Mouse (Mus musculus) neural tube, embryonic 13.5 days (tissue): ENCODE results near the gene Brf1. TPM values are rescaled to one million over a fixed set of nuclear protein-coding genes. Genes with fewer than 3 reads are reported as not detected.

ENCODE experiments used
- ATAC-seq: fragments of 200-750 bp; cut with Nextera tagmentation; 2 replicates; pipeline ENCODE4 v1.8.0; 2017; ENCODE audit warnings: low read depth, mild to moderate bottlenecking, moderate TSS enrichment, moderate library complexity
- H3K27ac ChIP-seq: fragments of 300-500 bp; sonication (generic); replicated peaks from 2 replicates; pipeline ENCODE4 v1.5.1; 2015; ENCODE audit warnings: moderate library complexity, mild to moderate bottlenecking, inconsistent platforms
- H3K27me3 ChIP-seq: fragments of 300-500 bp; sonication (generic); 2 replicates; pipeline ENCODE4 v1.6.1; 2015; ENCODE audit warnings: mild to moderate bottlenecking, inconsistent platforms
- H3K36me3 ChIP-seq: fragments of 300-500 bp; sonication (generic); 2 replicates; pipeline ENCODE4 v1.6.1; 2015; ENCODE audit warnings: mild to moderate bottlenecking, inconsistent platforms
- H3K4me1 ChIP-seq: fragments of 300-500 bp; sonication (generic); replicated peaks from 2 replicates; pipeline ENCODE4 v1.6.1; 2015; ENCODE audit warnings: inconsistent platforms
- H3K4me2 ChIP-seq: fragments of 300-500 bp; sonication (generic); 2 replicates; pipeline ENCODE4 v1.6.1; 2015; ENCODE audit warnings: inconsistent platforms, mild to moderate bottlenecking, moderate library complexity
- H3K4me3 ChIP-seq: fragments of 300-500 bp; sonication (generic); 2 replicates; pipeline ENCODE4 v1.5.1; 2015; ENCODE audit warnings: mild to moderate bottlenecking, inconsistent platforms
- H3K9ac ChIP-seq: fragments of 300-500 bp; sonication (generic); 2 replicates; pipeline ENCODE4 v1.6.1; 2015; ENCODE audit warnings: moderate library complexity, mild to moderate bottlenecking, inconsistent platforms
- H3K9me3 ChIP-seq: fragments of 300-500 bp; sonication (generic); 2 replicates; pipeline ENCODE4 v1.6.1; 2016; ENCODE audit warnings: inconsistent platforms
- WGBS: fragments of 180-500 bp; shearing (Covaris S2); methylation state at CpG from one replicate; pipeline ENCODE4 v1.1.7; 2015; 5-methylcytosine and 5-hydroxymethylcytosine counted together
- polyA plus RNA-seq: library from polyadenylated mRNA; unstranded; fragments of >200 nt; fragmentation: Nextera tagmentation; extraction: Ambion mirVana; gene quantifications from 2 replicates; pipeline ENCODE4 v1.2.1, GENCODE M21; 2015

Gene Brf1
- polyA plus RNA-seq, 1 experiment from 2014 or later, result 55.8 TPM

- Histone ChIP-seq H3K4me3 (peak within 1 kb of the TSS; percentile 70), H3K4me1 (peaks cover 45% of the 10 kb centered on the region), H3K27ac (peak within 1 kb of the TSS; percentile 61; the same call in 1 of the 2 replicates), H3K27me3 (no peaks in the 10 kb centered on the region), H3K4me2 (peak within 1 kb of the TSS; percentile 68), H3K36me3 (no peaks in the 10 kb centered on the region), H3K9ac (peak within 1 kb of the TSS; percentile 84), H3K9me3 (no peaks in the 10 kb centered on the region)
- peak; percentile 71 for ATAC-seq
- WGBS, result 1% methylated on average over 58 of the region's 58 CpGs
Observed at GRCm38 (mm10) chr12:112941776-112942713, 58.5 kb downstream of the Brf1 start, which contains the start of gene Nudt14. TSS of gene Nudt14 (minus strand) at chr12:112942124.

- H3K4me1 ChIP-seq, result peaks cover 45% of the 10 kb centered on the region
- peak overlapping the region; percentile 84 for H3K9ac ChIP-seq
- peak overlapping the region; percentile 70 for H3K4me3 ChIP-seq
- peak overlapping the region; percentile 68 for H3K4me2 ChIP-seq
- WGBS, result 45% methylated on average over 10 of the region's 10 CpGs
- no peaks in the 10 kb centered on the region for H3K27me3 ChIP-seq
- 0 out of 2 replicates have a peak overlapping the region, but pooled peaks have one; percentile 18 for H3K27ac ChIP-seq
- no peaks in the 10 kb centered on the region for H3K9me3 ChIP-seq
- no peaks in the 10 kb centered on the region for H3K36me3 ChIP-seq
- ATAC-seq, result 0 out of 2 replicates have a peak, but pooled peaks have one; percentile 2
Observed at GRCm38 (mm10) chr12:112941156-112941775, 59.2 kb downstream of the Brf1 start.

- peaks cover 45% of the 10 kb centered on the region for H3K4me1 ChIP-seq
- no peaks in the 10 kb centered on the region for H3K27me3 ChIP-seq
- no peaks in the 10 kb centered on the region for H3K36me3 ChIP-seq
- no peaks in the 10 kb centered on the region for H3K9me3 ChIP-seq
- H3K4me3 ChIP-seq, result no peak overlapping the region
- H3K4me2 ChIP-seq, result no peak overlapping the region; the same call in 1 of the 2 replicates
- H3K27ac ChIP-seq, result no peak overlapping the region
- ATAC-seq, result no peak
- WGBS, result 71% methylated on average over 9 of the region's 9 CpGs
- H3K9ac ChIP-seq, result 0 out of 2 replicates have a peak overlapping the region, but pooled peaks have one; percentile 84
Observed at GRCm38 (mm10) chr12:112940710-112941109, 59.8 kb downstream of the Brf1 start.

GRCm38 (mm10) chr12:112940238-112940637 is 60.3 kb downstream of the Brf1 start:
- H3K4me1 ChIP-seq, result peaks cover 45% of the 10 kb centered on the region
- WGBS, result 86% methylated on average over 4 of the region's 4 CpGs
- no peak overlapping the region for H3K27ac ChIP-seq
- no peak overlapping the region for H3K4me3 ChIP-seq
- no peaks in the 10 kb centered on the region for H3K36me3 ChIP-seq
- H3K9me3 ChIP-seq, result no peaks in the 10 kb centered on the region
- no peak for ATAC-seq
- H3K9ac ChIP-seq, result peak overlapping the region; percentile 41; the same call in 1 of the 2 replicates
- no peaks in the 10 kb centered on the region for H3K27me3 ChIP-seq
- H3K4me2 ChIP-seq, result no peak overlapping the region

- H3K27me3 ChIP-seq, result no peaks in the 10 kb centered on the region
- no peaks in the 10 kb centered on the region for H3K36me3 ChIP-seq
- peaks cover 45% of the 10 kb centered on the region for H3K4me1 ChIP-seq
- peak overlapping the region; percentile 41; the same call in 1 of the 2 replicates for H3K9ac ChIP-seq
- H3K9me3 ChIP-seq, result no peaks in the 10 kb centered on the region
- no peak for ATAC-seq
- H3K4me3 ChIP-seq, result no peak overlapping the region
- 65% methylated on average over 10 of the region's 10 CpGs for WGBS
- no peak overlapping the region for H3K27ac ChIP-seq
- H3K4me2 ChIP-seq, result no peak overlapping the region
Observed at GRCm38 (mm10) chr12:112938873-112939565, 61.5 kb downstream of the Brf1 start.

- ATAC-seq, result no peak
- H3K4me2 ChIP-seq, result no peak overlapping the region
- H3K9ac ChIP-seq, result 0 out of 2 replicates have a peak overlapping the region, but pooled peaks have one; percentile 34
- H3K4me3 ChIP-seq, result no peak overlapping the region
- no peaks in the 10 kb centered on the region for H3K36me3 ChIP-seq
- no peak overlapping the region for H3K27ac ChIP-seq
- H3K27me3 ChIP-seq, result no peaks in the 10 kb centered on the region
- no peaks in the 10 kb centered on the region for H3K9me3 ChIP-seq
- WGBS, result 85% methylated on average over 10 of the region's 10 CpGs
- H3K4me1 ChIP-seq, result peaks cover 45% of the 10 kb centered on the region
Observed at GRCm38 (mm10) chr12:112938366-112938765, 62.1 kb downstream of the Brf1 start.

- Histone ChIP-seq H3K27ac (no peak overlapping the region), H3K9me3 (no peaks in the 10 kb centered on the region), H3K9ac (0 out of 2 replicates have a peak overlapping the region, but pooled peaks have one; percentile 34), H3K4me3 (no peak overlapping the region), H3K4me2 (no peak overlapping the region), H3K27me3 (no peaks in the 10 kb centered on the region), H3K36me3 (no peaks in the 10 kb centered on the region), H3K4me1 (peaks cover 45% of the 10 kb centered on the region)
- no peak for ATAC-seq
- 49% methylated on average over 9 of the region's 9 CpGs for WGBS
Observed at GRCm38 (mm10) chr12:112937906-112938305, 62.6 kb downstream of the Brf1 start.

- H3K4me3 ChIP-seq, result no peak overlapping the region
- no peak overlapping the region for H3K4me2 ChIP-seq
- no peak overlapping the region for H3K27ac ChIP-seq
- H3K9ac ChIP-seq, result no peak overlapping the region
- H3K9me3 ChIP-seq, result no peaks in the 10 kb centered on the region
- no peaks in the 10 kb centered on the region for H3K36me3 ChIP-seq
- WGBS, result 72% methylated on average over 7 of the region's 7 CpGs
- ATAC-seq, result no peak
- peaks cover 43% of the 10 kb centered on the region for H3K27me3 ChIP-seq
- peaks cover 27% of the 10 kb centered on the region for H3K4me1 ChIP-seq
Observed at GRCm38 (mm10) chr12:112932647-112933046, 67.9 kb downstream of the Brf1 start.

- H3K27ac ChIP-seq, result peak within 1 kb of the TSS; percentile 91
- ATAC-seq, result peak; percentile 38
- H3K9me3 ChIP-seq, result no peaks in the 10 kb centered on the region
- H3K4me2 ChIP-seq, result peak within 1 kb of the TSS; percentile 81
- peak within 1 kb of the TSS; percentile 68 for H3K4me3 ChIP-seq
- H3K36me3 ChIP-seq, result no peaks in the 10 kb centered on the region
- H3K27me3 ChIP-seq, result peaks cover 51% of the 10 kb centered on the region
- peak within 1 kb of the TSS; percentile 83 for H3K9ac ChIP-seq
- H3K4me1 ChIP-seq, result peaks cover 43% of the 10 kb centered on the region
- WGBS, result under 1% methylated on average over 76 of the region's 85 CpGs
Observed at GRCm38 (mm10) chr12:112929562-112930352, 70.7 kb downstream of the Brf1 start, which contains the start of gene Jag2. TSS of gene Jag2 (minus strand) at chr12:112929776.

- WGBS, result under 1% methylated on average over 113 of the region's 124 CpGs
- H3K4me3 ChIP-seq, result peak overlapping the region; percentile 68
- peak overlapping the region; percentile 83 for H3K9ac ChIP-seq
- peak overlapping the region; percentile 81 for H3K4me2 ChIP-seq
- peak overlapping the region; percentile 91 for H3K27ac ChIP-seq
- H3K4me1 ChIP-seq, result peaks cover 50% of the 10 kb centered on the region
- H3K36me3 ChIP-seq, result no peaks in the 10 kb centered on the region
- peaks cover 51% of the 10 kb centered on the region for H3K27me3 ChIP-seq
- H3K9me3 ChIP-seq, result no peaks in the 10 kb centered on the region
- ATAC-seq, result peak; percentile 67
Observed at GRCm38 (mm10) chr12:112928401-112929241, 71.9 kb downstream of the Brf1 start.
